Mouse (Mus musculus) bone marrow, adult 2 months (tissue): ENCODE results near the gene Rptor.

Experiments used
- CTCF ChIP-seq: fragments of 200-500 bp; IDR thresholded peaks from 2 replicates; pipeline ENCODE4 v1.5.1; 2011; ENCODE audit warnings: low read length, control low read depth; ENCODE audit not compliant: control insufficient read depth, insufficient read depth
- POLR2A ChIP-seq: fragments of 200-500 bp; IDR thresholded peaks from 2 replicates; pipeline ENCODE4 v1.6.1; 2011; ENCODE audit warnings: low read depth, mild to moderate bottlenecking, control low read depth, low read length, borderline replicate concordance; ENCODE audit not compliant: control insufficient read depth

- TF ChIP-seq POLR2A (no peak), CTCF (no peak)
These were observed 204.8 kb downstream of the Rptor start for GRCm38 (mm10) chr11:119807431-119808031.
